ENCODE assay signal across 7 mouse cellular contexts in genomic region chr4:32982716-32983175, GRCm38 (mm10). TPM values are rescaled to one million over a fixed set of nuclear protein-coding genes. Genes with fewer than 3 reads are reported as not detected.
DNase-seq lines count a peak whose midpoint lies in the region; ATAC-seq lines count a peak whose summit lies in the region.

Rragd (plus strand) TSS chr4:32983037.

- no peak within 1 kb of the TSS for H3K27ac ChIP-seq in brown adipose tissue, adult 24 weeks (replicated peaks; ENCODE audit: low read depth, low read length)
- peak within 1 kb of the TSS; percentile 95 for H3K27ac ChIP-seq in midbrain, embryonic 13.5 days

- H3K36me3 ChIP-seq in midbrain, embryonic 13.5 days = no peaks in the 10 kb centered on the region

- H3K9ac ChIP-seq in midbrain, embryonic 13.5 days (replicated peaks) = peak within 1 kb of the TSS; percentile 92

- intact Hi-C loops in left cerebral cortex, postnatal 4 days (cut with DNase I) = no loop called here

- H3K27me3 ChIP-seq in midbrain, embryonic 13.5 days = 0 out of 2 replicates have a peak, but pooled peaks cover 5% of the 10 kb centered on the region

- peak; percentile 48 for DNase-seq in MN1 (ENCODE audit: low spot score)
- DNase-seq in gastrocnemius, postnatal 4 days (ENCODE audit: low spot score in 2 of 2) = no peak
- DNase-seq in induced T-regulatory cell, adult 2 months (ENCODE audit: low read depth) = peak; percentile 71
- DNase-seq in left cerebral cortex, postnatal 4 days = peak; percentile 54
- peak; percentile 63 for DNase-seq in thymus, postnatal 14 days

- ATAC-seq in midbrain, embryonic 13.5 days = peak; percentile 86

- no peaks in the 10 kb centered on the region for H3K9me3 ChIP-seq in midbrain, embryonic 13.5 days

- peak within 1 kb of the TSS; percentile 86 for H3K4me2 ChIP-seq in midbrain, embryonic 13.5 days (replicated peaks)

- 1% methylated on average over 17 of the region's 18 CpGs for WGBS in midbrain, embryonic 13.5 days

- peak within 1 kb of the TSS; percentile 80 for H3K4me3 ChIP-seq in brown adipose tissue, adult 24 weeks (ENCODE audit: insufficient read depth, low read depth, low read length)
- H3K4me3 ChIP-seq in midbrain, embryonic 13.5 days (replicated peaks) = peak within 1 kb of the TSS; percentile 86

- no peaks in the 10 kb centered on the region for H3K4me1 ChIP-seq in brown adipose tissue, adult 24 weeks (ENCODE audit: control insufficient read depth, insufficient read depth, insufficient read length, low read length)
- H3K4me1 ChIP-seq in midbrain, embryonic 13.5 days (replicated peaks) = peaks cover 39% of the 10 kb centered on the region

RNA-seq across cellular contexts. Expression of gene Rragd, which starts in this region (rescaled TPM):
- 1.4 and 6.6 TPM in 2 replicates for polyA plus RNA-seq in brown adipose tissue, adult 24 weeks (2012; ENCODE audit: insufficient read depth, insufficient read length, missing spikeins)
- 10 to 100 TPM; 84.8 to 85.5 TPM for total RNA-seq in gastrocnemius, postnatal 4 days (2021)
- total RNA-seq in left cerebral cortex, postnatal 4 days (2021) = 10 to 100 TPM; 53.9 to 59.9 TPM
- polyA plus RNA-seq in midbrain, embryonic 13.5 days (2015; fragmentation: Nextera tagmentation; extraction: Ambion mirVana) = 32.2 and 32.3 TPM in 2 replicates

Comparison
In these comparisons a context has a peak if more than half of its experiments do, and no peak if none do; other contexts are left out.
1. DNase-seq: peak in MN1 (single experiment), induced T-regulatory cell, adult 2 months (single experiment), left cerebral cortex, postnatal 4 days (single experiment) and thymus, postnatal 14 days (single experiment); none in gastrocnemius, postnatal 4 days (0 of 2).